Mouse (Mus musculus) G1E (cell line): ENCODE results near the gene Tsks.

Experiments
- CTCF ChIP-seq: IDR thresholded peaks from 2 replicates; pipeline ENCODE4 v1.5.1; 2012; ENCODE audit warnings: low read depth, low read length, inconsistent platforms, mixed read lengths
- GATA1 ChIP-seq: IDR thresholded peaks from 2 replicates; pipeline ENCODE4 v1.6.1; 2012; ENCODE audit warnings: borderline replicate concordance, low read length, inconsistent platforms, mixed read lengths
- GATA2 ChIP-seq: IDR thresholded peaks from 2 replicates; pipeline ENCODE4 v1.6.1; 2012; ENCODE audit warnings: low read depth, low read length, inconsistent platforms, borderline replicate concordance
- TAL1 ChIP-seq: conservative IDR thresholded peaks from 2 replicates; pipeline ENCODE4 v1.6.1; 2012; ENCODE audit warnings: low read depth, low read length, inconsistent platforms, mixed read lengths

- TF ChIP-seq CTCF (no peak), TAL1 (no peak), GATA1 (no peak), GATA2 (no peak)
These were observed 35.3 kb downstream of the Tsks start for GRCm38 (mm10) chr7:44978300-44978699.
